Mouse (Mus musculus): Measurements from ENCODE around the gene Duxbl1. TPM values are rescaled to one million over a fixed set of nuclear protein-coding genes. Genes with fewer than 3 reads are reported as not detected.

Duxbl1 gene
- 0.39 TPM for polyA plus RNA-seq (2014; fragmentation: Illumina TruSeq; extraction: RNeasy Lipid Tissue Mini Kit (QIAGEN cat#74804); ENCODE audit: low read depth, low replicate concordance)

GRCm38 (mm10) chr14:25978371-25979241 is at the start of gene Duxbl1:
Gene Duxbl1 (plus strand): TSS chr14:25978577.

DNA sequence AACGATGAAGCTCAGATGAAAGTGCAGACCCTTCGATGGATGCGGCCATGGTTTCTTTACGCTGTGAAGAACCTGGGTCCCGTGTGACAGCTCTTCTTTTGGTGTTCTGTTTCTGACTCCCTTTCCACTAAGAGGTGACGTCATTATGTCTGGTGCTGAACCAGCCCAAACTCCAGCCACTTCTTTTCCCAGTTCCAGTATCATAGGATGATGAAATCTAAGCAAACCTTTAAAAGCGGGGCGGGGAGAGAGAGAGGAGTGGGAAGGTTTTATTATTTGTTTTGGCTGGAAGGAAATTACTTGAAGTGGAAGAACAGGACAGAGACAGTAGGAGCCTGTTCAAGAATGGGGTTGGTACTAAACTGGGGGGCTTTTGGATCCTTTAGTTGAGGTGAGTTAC is 40.4 kb upstream of the Duxbl1 start, which contains the start of gene Cphx1:
Gene Cphx1, plus strand, starts transcription at position 301 of the 400 bp plus-strand sequence.

Other genes with a start within 250 kb of the Duxbl1 start
- gene Zcchc24, start 209.5 kb upstream of the Duxbl1 start, polyA plus RNA-seq (2014; fragmentation: Illumina TruSeq; extraction: RNeasy Lipid Tissue Mini Kit (QIAGEN cat#74804); ENCODE audit: low read depth, low replicate concordance): 25.3 TPM
- 76.7 TPM for gene Anxa11, start 136.4 kb upstream of the Duxbl1 start, polyA plus RNA-seq (2014; fragmentation: Illumina TruSeq; extraction: RNeasy Lipid Tissue Mini Kit (QIAGEN cat#74804); ENCODE audit: low read depth, low replicate concordance)
- 9.4 TPM for gene Plac9a, start 75.5 kb upstream of the Duxbl1 start, polyA plus RNA-seq (2014; fragmentation: Illumina TruSeq; extraction: RNeasy Lipid Tissue Mini Kit (QIAGEN cat#74804); ENCODE audit: low read depth, low replicate concordance)
- gene Tmem254a, start 50.9 kb upstream of the Duxbl1 start, polyA plus RNA-seq (2014; fragmentation: Illumina TruSeq; extraction: RNeasy Lipid Tissue Mini Kit (QIAGEN cat#74804); ENCODE audit: low read depth, low replicate concordance): 2.3 TPM
- not detected for gene Cphx1, start 40.3 kb upstream of the Duxbl1 start, polyA plus RNA-seq (2014; fragmentation: Illumina TruSeq; extraction: RNeasy Lipid Tissue Mini Kit (QIAGEN cat#74804); ENCODE audit: low read depth, low replicate concordance)
- 63.0 TPM for gene Gm9780, start 64.1 kb downstream of the Duxbl1 start, polyA plus RNA-seq (2014; fragmentation: Illumina TruSeq; extraction: RNeasy Lipid Tissue Mini Kit (QIAGEN cat#74804); ENCODE audit: low read depth, low replicate concordance)
- gene Tmem254c, start 88.8 kb downstream of the Duxbl1 start, polyA plus RNA-seq (2014; fragmentation: Illumina TruSeq; extraction: RNeasy Lipid Tissue Mini Kit (QIAGEN cat#74804); ENCODE audit: low read depth, low replicate concordance): 7.0 TPM
- gene Cphx2, start 102.9 kb downstream of the Duxbl1 start, polyA plus RNA-seq (2014; fragmentation: Illumina TruSeq; extraction: RNeasy Lipid Tissue Mini Kit (QIAGEN cat#74804); ENCODE audit: low read depth, low replicate concordance): not detected
- gene Cphx3, start 103.7 kb downstream of the Duxbl1 start, polyA plus RNA-seq (2014; fragmentation: Illumina TruSeq; extraction: RNeasy Lipid Tissue Mini Kit (QIAGEN cat#74804); ENCODE audit: low read depth, low replicate concordance): not detected
- gene Duxbl2, start 139.8 kb downstream of the Duxbl1 start, polyA plus RNA-seq (2014; fragmentation: Illumina TruSeq; extraction: RNeasy Lipid Tissue Mini Kit (QIAGEN cat#74804); ENCODE audit: low read depth, low replicate concordance): not detected
- gene Plac9b, start 203.9 kb downstream of the Duxbl1 start, polyA plus RNA-seq (2014; fragmentation: Illumina TruSeq; extraction: RNeasy Lipid Tissue Mini Kit (QIAGEN cat#74804); ENCODE audit: low read depth, low replicate concordance): 37.0 TPM
- 6.5 TPM for gene Tmem254b, start 228.5 kb downstream of the Duxbl1 start, polyA plus RNA-seq (2014; fragmentation: Illumina TruSeq; extraction: RNeasy Lipid Tissue Mini Kit (QIAGEN cat#74804); ENCODE audit: low read depth, low replicate concordance)

Data from heart, adult 10 weeks (tissue).